Mouse (Mus musculus): Measurements from ENCODE around the gene Gm10762. TPM values are rescaled to one million over a fixed set of nuclear protein-coding genes. Genes with fewer than 3 reads are reported as not detected.

Gm10762 gene
- polyA plus RNA-seq (2014; fragmentation: Illumina TruSeq; extraction: RNeasy Lipid Tissue Mini Kit (QIAGEN cat#74804); ENCODE audit: low read depth, low replicate concordance): 11.9 TPM

GRCm38 (mm10) chr2:128967661-128968441 is at the start of gene Gm10762:
Gene Gm10762, minus strand, starts transcription at chr2:128967725.

GRCm38 (mm10) chr2:128966641-128967580 is 614 bp downstream of the Gm10762 start, which contains the start of gene Zc3h6:
Gene Zc3h6, plus strand, starts transcription at chr2:128967402.

GRCm38 (mm10) chr2:128943538-128944528 is 23.7 kb downstream of the Gm10762 start, which contains the start of gene Zc3h8:
Gene Zc3h8, minus strand, starts transcription at chr2:128944077.

Other genes starting within 250 kb of the Gm10762 start
- gene Tmem87b, start 149.6 kb downstream of the Gm10762 start, polyA plus RNA-seq (2014; fragmentation: Illumina TruSeq; extraction: RNeasy Lipid Tissue Mini Kit (QIAGEN cat#74804); ENCODE audit: low read depth, low replicate concordance): 57.5 TPM
- 7.0 TPM for gene Fbln7, start 104.7 kb downstream of the Gm10762 start, polyA plus RNA-seq (2014; fragmentation: Illumina TruSeq; extraction: RNeasy Lipid Tissue Mini Kit (QIAGEN cat#74804); ENCODE audit: low read depth, low replicate concordance)
- 10.5 TPM for gene Zc3h8, start 23.6 kb downstream of the Gm10762 start, polyA plus RNA-seq (2014; fragmentation: Illumina TruSeq; extraction: RNeasy Lipid Tissue Mini Kit (QIAGEN cat#74804); ENCODE audit: low read depth, low replicate concordance)
- 7.0 TPM for gene Zc3h6, start 323 bp downstream of the Gm10762 start, polyA plus RNA-seq (2014; fragmentation: Illumina TruSeq; extraction: RNeasy Lipid Tissue Mini Kit (QIAGEN cat#74804); ENCODE audit: low read depth, low replicate concordance)
- not detected for gene Vinac1, start 80.4 kb upstream of the Gm10762 start, polyA plus RNA-seq (2014; fragmentation: Illumina TruSeq; extraction: RNeasy Lipid Tissue Mini Kit (QIAGEN cat#74804); ENCODE audit: low read depth, low replicate concordance)
- gene Ttl, start 98.2 kb upstream of the Gm10762 start, polyA plus RNA-seq (2014; fragmentation: Illumina TruSeq; extraction: RNeasy Lipid Tissue Mini Kit (QIAGEN cat#74804); ENCODE audit: low read depth, low replicate concordance): 8.9 TPM
- 4.4 TPM for gene Polr1b, start 133.3 kb upstream of the Gm10762 start, polyA plus RNA-seq (2014; fragmentation: Illumina TruSeq; extraction: RNeasy Lipid Tissue Mini Kit (QIAGEN cat#74804); ENCODE audit: low read depth, low replicate concordance)
- gene Chchd5, start 162.0 kb upstream of the Gm10762 start, polyA plus RNA-seq (2014; fragmentation: Illumina TruSeq; extraction: RNeasy Lipid Tissue Mini Kit (QIAGEN cat#74804); ENCODE audit: low read depth, low replicate concordance): 6.3 TPM
- 21.5 TPM for gene Slc20a1, start 231.0 kb upstream of the Gm10762 start, polyA plus RNA-seq (2014; fragmentation: Illumina TruSeq; extraction: RNeasy Lipid Tissue Mini Kit (QIAGEN cat#74804); ENCODE audit: low read depth, low replicate concordance)